9 mouse cellular contexts compared by ENCODE assay signal in the genomic region with DNA sequence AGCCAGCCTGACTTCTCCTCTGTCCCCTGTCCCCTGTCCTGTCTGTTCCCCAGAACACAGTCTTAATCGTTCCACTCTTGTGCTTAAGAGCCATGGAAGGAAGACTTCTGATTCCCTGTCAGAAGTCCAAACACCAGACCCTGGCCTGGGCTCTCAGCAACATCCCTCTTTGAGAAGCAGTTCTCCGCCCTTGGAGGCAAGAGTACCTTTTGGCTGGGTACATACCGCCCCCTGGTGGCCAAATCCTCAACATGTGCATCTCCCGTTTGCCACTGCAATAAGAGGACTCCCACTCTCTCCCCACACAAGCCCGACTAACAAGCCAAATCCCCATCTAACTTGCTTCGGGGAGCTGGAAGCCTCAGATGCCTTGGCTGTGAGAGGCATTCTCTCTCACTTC. TPM values are rescaled to one million over a fixed set of nuclear protein-coding genes. Genes with fewer than 3 reads are reported as not detected.
DNase-seq lines count a peak whose midpoint lies in the region; ATAC-seq lines count a peak whose summit lies in the region.
"Had no signal": no experiment of that assay in that cellular context is flagged by ENCODE, and none has a peak within 500 bp of the region (broad histone marks: within the 10 kb centered on the region; RNA-seq: fewer than 3 reads in every experiment).

No protein-coding gene starts in this region.

- H3K9me3 ChIP-seq in forebrain, embryonic 16.5 days (ENCODE audit: control insufficient read depth, low read length), result no peaks in the 10 kb centered on the region
- H3K9me3 ChIP-seq in hindbrain, embryonic 11.5 days (ENCODE audit: control insufficient read depth, low read length), result no peaks in the 10 kb centered on the region
- H3K9me3 ChIP-seq in midbrain, embryonic 11.5 days (ENCODE audit: control insufficient read depth, low read length), result no peaks in the 10 kb centered on the region
- H3K9me3 ChIP-seq: lung, embryonic 15.5 days had no signal

- no peaks in the 10 kb centered on the region for H3K27me3 ChIP-seq in forebrain, embryonic 16.5 days (replicated peaks; ENCODE audit: control insufficient read depth, insufficient read depth, low read length)
- peaks cover 3% of the 10 kb centered on the region; the same call in 1 of the 2 replicates for H3K27me3 ChIP-seq in hindbrain, embryonic 11.5 days (ENCODE audit: control insufficient read depth, insufficient read depth, low read length)
- H3K27me3 ChIP-seq in midbrain, embryonic 11.5 days (ENCODE audit: control insufficient read depth, insufficient read depth, low read length), result no peaks in the 10 kb centered on the region

- peak; percentile 74 for DNase-seq in Muller cell, postnatal 12 days (ENCODE audit: inconsistent ontology term)
- peak; percentile 73 for DNase-seq in c-Kit-positive CD71-positive TER-119-positive erythroid progenitor cells, embryonic 14.5 days (ENCODE audit: low spot score)
- peak; percentile 95 for DNase-seq in hindbrain, embryonic 11.5 days (ENCODE audit: low spot score)
- peak; percentile 90 to 97 for DNase-seq in left cerebral cortex, adult 18-20 months (ENCODE audit: low spot score in 2 of 2)
- DNase-seq in midbrain, embryonic 11.5 days (ENCODE audit: low spot score, missing footprints), result peak; percentile 98
- peak; percentile 13 for DNase-seq in skeletal muscle tissue, adult 2 months (ENCODE audit: low read depth, low spot score)

- H3K4me3 ChIP-seq in forebrain, embryonic 16.5 days (replicated peaks; ENCODE audit: low read length), result no peak overlapping the region
- no peak overlapping the region for H3K4me3 ChIP-seq in hindbrain, embryonic 11.5 days (ENCODE audit: low read depth, low read length)
- H3K4me3 ChIP-seq in midbrain, embryonic 11.5 days (ENCODE audit: low read depth, low read length), result no peak overlapping the region
- H3K4me3 ChIP-seq: lung, embryonic 15.5 days had no signal

- WGBS in forebrain, embryonic 16.5 days, result 9% methylated on average over 6 of the region's 6 CpGs
- WGBS in hindbrain, embryonic 11.5 days, result 10% methylated on average over 6 of the region's 6 CpGs
- WGBS in midbrain, embryonic 11.5 days, result 8% methylated on average over 6 of the region's 6 CpGs

- peak; percentile 31; the same call in 1 of the 2 replicates for ATAC-seq in forebrain, embryonic 16.5 days
- ATAC-seq in hindbrain, embryonic 11.5 days (ENCODE audit: low FRiP score), result peak; percentile 30; the same call in 1 of the 2 replicates
- ATAC-seq in midbrain, embryonic 11.5 days (ENCODE audit: low FRiP score), result peak; percentile 68
- ATAC-seq in inflammation-experienced regulatory T-cells, adult 6 months, result no peak

- H3K36me3 ChIP-seq in forebrain, embryonic 16.5 days (ENCODE audit: control insufficient read depth, insufficient read depth), result no peaks in the 10 kb centered on the region
- H3K36me3 ChIP-seq in hindbrain, embryonic 11.5 days (ENCODE audit: control insufficient read depth, insufficient read depth, low read length), result no peaks in the 10 kb centered on the region
- no peaks in the 10 kb centered on the region for H3K36me3 ChIP-seq in midbrain, embryonic 11.5 days (ENCODE audit: control insufficient read depth, insufficient read depth, low read length)
- H3K36me3 ChIP-seq: lung, embryonic 15.5 days had no signal

- no peak overlapping the region for H3K9ac ChIP-seq in forebrain, embryonic 16.5 days (replicated peaks; ENCODE audit: low read depth, low read length)
- H3K9ac ChIP-seq in hindbrain, embryonic 11.5 days (ENCODE audit: low read depth, low read length), result no peak overlapping the region
- H3K9ac ChIP-seq in midbrain, embryonic 11.5 days (ENCODE audit: low read length), result no peak overlapping the region
- H3K9ac ChIP-seq: lung, embryonic 15.5 days had no signal

- no peaks in the 10 kb centered on the region for H3K4me1 ChIP-seq in forebrain, embryonic 16.5 days (replicated peaks; ENCODE audit: control insufficient read depth, insufficient read depth, low read length)
- no peaks in the 10 kb centered on the region for H3K4me1 ChIP-seq in hindbrain, embryonic 11.5 days (replicated peaks; ENCODE audit: control insufficient read depth, insufficient read depth, low read length)
- no peaks in the 10 kb centered on the region for H3K4me1 ChIP-seq in midbrain, embryonic 11.5 days (ENCODE audit: control insufficient read depth, insufficient read depth, low read length)
- H3K4me1 ChIP-seq: lung, embryonic 15.5 days had no signal

- H3K4me2 ChIP-seq in forebrain, embryonic 16.5 days (ENCODE audit: low read length), result no peak overlapping the region
- no peak overlapping the region for H3K4me2 ChIP-seq in hindbrain, embryonic 11.5 days (replicated peaks; ENCODE audit: low read depth, low read length)
- H3K4me2 ChIP-seq in midbrain, embryonic 11.5 days, result no peak overlapping the region
- H3K4me2 ChIP-seq: lung, embryonic 15.5 days had no signal

- H3K27ac ChIP-seq in forebrain, embryonic 16.5 days (ENCODE audit: low read length), result no peak overlapping the region
- H3K27ac ChIP-seq in hindbrain, embryonic 11.5 days (ENCODE audit: low read depth, low read length), result no peak overlapping the region
- H3K27ac ChIP-seq in midbrain, embryonic 11.5 days (ENCODE audit: low read depth, low read length), result no peak overlapping the region
- H3K27ac ChIP-seq: lung, embryonic 15.5 days had no signal

RNA-seq across cellular contexts. Expression of a gene that starts 32.3 kb away (rescaled TPM):
- polyA plus RNA-seq in forebrain, embryonic 16.5 days (2015; fragmentation: Nextera tagmentation; extraction: Ambion mirVana), result 0.21 TPM in 1 of 2 replicates, not detected in the other
- 0.40 and 0.46 TPM in 2 replicates for polyA plus RNA-seq in hindbrain, embryonic 11.5 days (2014; fragmentation: Nextera tagmentation; extraction: Ambion mirVana)
- 1 to 10 TPM; 5.0 to 5.3 TPM for total RNA-seq in left cerebral cortex, adult 18-20 months (2021)
- polyA plus RNA-seq in midbrain, embryonic 11.5 days (2014; fragmentation: Nextera tagmentation; extraction: Ambion mirVana), result 0.11 and 0.22 TPM in 2 replicates
- not detected for polyA plus RNA-seq in inflammation-experienced regulatory T-cells, adult 6 months (2017; shearing (Covaris generic))

RNA-seq across cellular contexts. Expression of a gene that starts 44.5 kb away (rescaled TPM):
- polyA plus RNA-seq in forebrain, embryonic 16.5 days (2015; fragmentation: Nextera tagmentation; extraction: Ambion mirVana), result 0.72 and 1.3 TPM in 2 replicates
- polyA plus RNA-seq in hindbrain, embryonic 11.5 days (2014; fragmentation: Nextera tagmentation; extraction: Ambion mirVana), result 1.5 and 2.0 TPM in 2 replicates
- under 1 TPM; 0.79 to 0.98 TPM for total RNA-seq in left cerebral cortex, adult 18-20 months (2021)
- 1.0 and 1.2 TPM in 2 replicates for polyA plus RNA-seq in midbrain, embryonic 11.5 days (2014; fragmentation: Nextera tagmentation; extraction: Ambion mirVana)
- polyA plus RNA-seq in inflammation-experienced regulatory T-cells, adult 6 months (2017; shearing (Covaris generic)), result under 1 TPM in 1 of 3 experiments, not detected in 2; 0.09 TPM

RNA-seq across cellular contexts. Expression of a gene that starts 44.5 kb away (rescaled TPM):
- polyA plus RNA-seq in forebrain, embryonic 16.5 days (2015; fragmentation: Nextera tagmentation; extraction: Ambion mirVana), result 138 and 150 TPM in 2 replicates
- polyA plus RNA-seq in hindbrain, embryonic 11.5 days (2014; fragmentation: Nextera tagmentation; extraction: Ambion mirVana), result 192 and 193 TPM in 2 replicates
- 10 to 100 TPM; 55.9 to 63.5 TPM for total RNA-seq in left cerebral cortex, adult 18-20 months (2021)
- 183 and 197 TPM in 2 replicates for polyA plus RNA-seq in midbrain, embryonic 11.5 days (2014; fragmentation: Nextera tagmentation; extraction: Ambion mirVana)
- polyA plus RNA-seq in inflammation-experienced regulatory T-cells, adult 6 months (2017; shearing (Covaris generic)), result 100 to 1,000 TPM; 160 to 179 (median 172) TPM

RNA-seq across cellular contexts. Expression of a gene that starts 49.3 kb away (rescaled TPM):
- 0.26 TPM in 1 of 2 replicates, not detected in the other for polyA plus RNA-seq in forebrain, embryonic 16.5 days (2015; fragmentation: Nextera tagmentation; extraction: Ambion mirVana)
- 0.77 and 2.1 TPM in 2 replicates for polyA plus RNA-seq in hindbrain, embryonic 11.5 days (2014; fragmentation: Nextera tagmentation; extraction: Ambion mirVana)
- not detected for total RNA-seq in left cerebral cortex, adult 18-20 months (2021)
- polyA plus RNA-seq in midbrain, embryonic 11.5 days (2014; fragmentation: Nextera tagmentation; extraction: Ambion mirVana), result 0.42 and 0.46 TPM in 2 replicates
- polyA plus RNA-seq in inflammation-experienced regulatory T-cells, adult 6 months (2017; shearing (Covaris generic)), result not detected

Comparison
In these comparisons a context has a peak if more than half of its experiments do, and no peak if none do; other contexts are left out.
1. DNase-seq: peak in every context shown above with its lines; median percentile 98 in midbrain, embryonic 11.5 days; 95 in hindbrain, embryonic 11.5 days; 94 in left cerebral cortex, adult 18-20 months; 74 in Muller cell, postnatal 12 days; 73 in c-Kit-positive CD71-positive TER-119-positive erythroid progenitor cells, embryonic 14.5 days; 13 in skeletal muscle tissue, adult 2 months.